Mouse (Mus musculus) cerebellum, postnatal 4 days (tissue): ENCODE data around the gene Hist1h2bk.

ENCODE experiments used
- DNase-seq, 2 experiments: peaks; one replicate each; pipeline ENCODE4 v3.0.0; 2022; ENCODE audit warnings: low spot score in 2 of 2, mixed read lengths in 1 of 2

The Hist1h2bk gene

GRCm38 (mm10) chr13:22014411-22014845, 21.2 kb upstream of the Hist1h2bk start:
- DNase-seq, result no peak

DNA sequence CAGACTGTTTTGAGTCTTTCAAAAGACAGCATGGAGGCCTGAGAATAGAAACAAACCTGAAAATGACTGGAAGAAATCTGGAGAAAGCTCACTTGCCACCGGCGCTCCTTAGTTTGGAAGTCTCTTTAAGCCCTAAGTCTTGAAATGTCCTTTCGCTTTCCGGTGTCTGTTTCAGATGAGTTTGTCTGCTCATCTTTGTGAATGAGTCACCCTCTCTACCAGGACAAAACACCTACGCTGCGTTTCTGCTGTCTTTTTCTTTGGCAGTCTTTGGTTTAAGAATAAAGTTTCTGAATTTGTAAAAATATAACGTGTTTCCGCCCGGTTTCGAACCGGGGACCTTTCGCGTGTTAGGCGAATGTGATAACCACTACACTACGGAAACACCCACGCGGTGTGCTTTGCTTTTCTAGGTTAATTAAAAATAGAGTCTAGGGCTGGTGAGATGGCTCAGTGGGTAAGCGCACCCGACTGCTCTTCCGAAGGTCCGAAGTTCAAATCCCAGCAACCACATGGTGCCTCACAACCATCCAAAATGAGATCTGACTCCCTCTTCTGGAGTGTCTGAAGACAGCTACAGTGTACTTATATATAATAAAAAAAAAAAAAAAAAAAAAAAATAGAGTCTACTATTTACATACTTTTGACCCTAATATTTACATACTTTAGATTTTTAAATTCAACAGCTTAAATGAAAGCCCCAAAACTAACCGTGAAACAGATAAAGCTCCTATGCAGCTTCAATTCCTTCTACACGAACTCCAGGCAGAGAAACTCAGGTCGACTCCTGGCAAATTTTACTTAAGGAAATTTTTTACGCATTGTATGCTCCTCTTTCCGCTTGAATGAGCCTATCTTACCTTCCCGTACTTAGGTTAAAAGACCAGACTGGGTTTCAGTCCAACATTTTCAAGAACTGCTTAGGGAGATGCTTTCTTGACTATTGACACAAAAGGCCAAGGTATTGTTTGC, 19.9 kb upstream of the Hist1h2bk start:
- DNase-seq, result peak in 1 of 2 experiments; percentile 62

DNA sequence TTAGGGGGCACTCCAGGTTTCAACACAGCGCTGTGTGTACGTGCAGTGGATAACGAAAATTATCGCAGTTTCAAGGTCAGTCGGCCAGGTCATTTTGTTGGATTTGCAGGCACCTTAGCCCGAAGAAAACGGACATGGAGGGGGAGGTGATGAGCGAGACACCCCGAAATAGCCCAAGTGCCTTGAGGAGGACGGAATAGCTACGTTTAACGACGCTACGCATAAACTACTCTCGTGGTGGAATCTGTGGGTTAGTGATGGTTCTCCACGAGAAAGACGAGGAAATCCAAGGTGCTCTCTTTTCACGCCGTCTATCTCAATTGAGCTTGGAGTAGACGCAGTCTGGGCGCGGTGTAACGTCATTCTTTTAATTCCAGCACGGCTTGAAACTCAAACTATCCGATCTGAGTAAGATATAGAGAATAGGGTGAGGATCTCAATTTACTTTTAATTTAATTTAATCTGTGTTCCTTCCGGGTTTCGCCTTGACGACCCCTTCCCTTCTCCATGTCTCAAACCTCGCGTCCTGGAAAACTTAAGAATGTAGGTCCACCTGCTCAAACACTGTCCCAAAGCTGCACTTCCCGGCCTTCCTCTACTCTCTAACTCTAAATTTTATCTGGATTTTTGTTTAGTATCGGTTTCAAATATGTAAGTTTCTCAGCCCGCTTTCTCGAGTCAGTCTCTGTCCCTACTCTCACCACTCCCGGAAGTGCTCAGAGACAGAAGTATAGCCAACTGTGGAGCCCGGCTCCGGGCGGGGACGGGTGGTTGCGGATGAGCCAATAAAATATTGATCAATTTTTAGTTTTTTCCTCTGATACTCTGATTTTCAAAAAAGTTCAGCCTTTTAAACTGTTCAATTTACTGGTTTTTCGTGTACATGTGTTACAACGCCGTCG, 15.5 kb upstream of the Hist1h2bk start:
- DNase-seq, result no peak

- peak in 1 of 2 experiments; percentile 67 for DNase-seq
Observed at GRCm38 (mm10) chr13:22020901-22021339, 14.8 kb upstream of the Hist1h2bk start.

GRCm38 (mm10) chr13:22021581-22021980, 14.1 kb upstream of the Hist1h2bk start:
- DNase-seq, result no peak

GRCm38 (mm10) chr13:22022241-22022640, 13.4 kb upstream of the Hist1h2bk start:
- peak in 1 of 2 experiments; percentile 77 for DNase-seq

GRCm38 (mm10) chr13:22026058-22027031, 9.3 kb upstream of the Hist1h2bk start:
- peak; percentile 80 to 89 for DNase-seq

DNA sequence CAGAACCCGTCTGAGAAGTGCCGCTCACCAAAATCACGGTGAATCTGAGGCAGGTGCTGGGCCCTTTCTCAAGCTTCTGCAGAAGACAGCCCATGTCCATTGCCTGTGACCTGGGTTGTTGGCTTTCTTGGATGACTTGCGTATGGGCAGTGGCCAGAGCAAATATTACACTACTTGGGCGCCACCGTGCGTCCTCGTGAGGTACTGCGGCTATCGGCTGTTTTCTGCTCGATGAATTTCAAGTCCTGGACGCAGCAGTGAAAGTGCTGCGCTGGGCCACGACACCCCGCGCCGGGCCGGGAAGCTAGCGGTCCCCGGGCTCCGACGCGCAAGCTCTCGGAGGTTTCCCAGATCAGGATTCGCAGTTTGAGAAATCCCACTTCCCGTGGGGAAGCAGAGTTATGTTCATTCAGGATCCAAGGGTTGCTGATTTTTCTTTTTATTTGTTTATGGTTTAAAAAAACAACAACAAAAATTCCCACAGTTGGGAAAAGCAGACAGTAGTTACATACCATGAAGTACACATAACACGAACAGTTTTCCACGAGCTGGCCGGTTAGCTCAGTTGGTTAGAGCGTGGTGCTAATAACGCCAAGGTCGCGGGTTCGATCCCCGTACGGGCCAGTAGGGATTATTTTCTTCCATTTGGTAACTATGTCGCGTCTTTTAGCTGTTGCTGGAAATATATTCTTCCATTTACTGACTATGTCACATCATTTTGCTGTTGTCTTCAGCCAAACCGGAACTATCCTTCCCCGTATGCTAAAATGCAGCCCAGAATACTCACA, 6.8 kb upstream of the Hist1h2bk start:
- DNase-seq, result peak; percentile 98

DNA sequence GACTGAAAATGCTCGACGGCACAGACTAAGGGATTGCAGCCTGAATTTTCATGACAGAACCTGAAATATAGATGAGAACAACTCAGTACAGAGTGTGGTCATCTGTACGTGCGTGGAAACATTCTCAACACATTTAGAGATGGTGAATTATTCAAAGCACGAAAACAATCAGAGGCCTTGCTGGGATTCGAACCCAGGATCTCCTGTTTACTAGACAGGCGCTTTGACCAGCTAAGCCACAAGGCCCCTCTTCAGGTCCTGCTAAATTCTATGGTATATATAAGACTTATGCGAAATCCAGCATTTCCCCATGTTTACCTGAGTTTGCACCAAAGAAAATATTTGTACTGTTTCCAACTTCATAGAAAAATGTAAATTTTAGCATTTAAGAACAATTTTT, 5.7 kb upstream of the Hist1h2bk start:
- DNase-seq, result no peak

GRCm38 (mm10) chr13:22030493-22030892, 5.2 kb upstream of the Hist1h2bk start:
- no peak for DNase-seq

GRCm38 (mm10) chr13:22033741-22034442, 1.8 kb upstream of the Hist1h2bk start:
- no peak for DNase-seq

DNA sequence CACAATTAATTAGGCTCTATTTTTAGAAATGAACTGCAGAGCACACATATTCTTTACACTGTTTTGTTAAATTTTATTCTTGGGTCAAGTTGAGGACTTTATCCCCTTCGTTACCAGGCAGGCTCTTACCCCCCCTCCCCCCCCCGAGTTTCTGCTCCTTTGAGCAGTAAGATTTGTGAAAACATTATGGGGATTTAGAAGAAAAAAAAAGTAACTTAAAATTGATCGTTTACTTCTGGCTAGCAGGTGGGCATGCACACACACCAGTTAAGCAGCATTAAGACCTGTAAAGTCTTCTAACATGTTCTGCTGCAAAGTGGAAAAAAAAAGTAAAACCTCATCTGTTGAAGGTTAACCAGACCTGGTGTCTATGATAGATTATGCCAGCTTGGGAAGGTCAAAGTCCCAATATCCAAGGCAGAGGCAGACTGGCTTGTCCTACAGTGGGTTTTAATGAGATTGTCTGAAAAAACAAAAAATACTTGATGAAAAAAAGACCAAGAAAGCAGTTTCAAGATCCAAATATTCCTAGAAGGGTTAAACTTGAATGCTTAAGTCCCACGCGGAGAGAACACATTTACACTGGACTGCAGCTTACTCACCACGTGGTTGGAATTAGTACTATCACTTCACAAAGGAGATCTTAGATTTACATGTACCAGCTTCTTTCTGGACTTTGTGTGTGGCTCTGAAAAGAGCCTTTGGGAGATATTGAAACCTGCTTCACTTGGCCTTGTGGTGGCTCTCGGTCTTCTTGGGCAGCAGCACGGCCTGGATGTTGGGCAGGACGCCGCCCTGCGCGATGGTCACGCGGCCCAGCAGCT, 1.0 kb upstream of the Hist1h2bk start:
- no peak for DNase-seq

- no peak for DNase-seq
Observed at GRCm38 (mm10) chr13:22036149-22036956, 683 bp downstream of the Hist1h2bk start.

DNA sequence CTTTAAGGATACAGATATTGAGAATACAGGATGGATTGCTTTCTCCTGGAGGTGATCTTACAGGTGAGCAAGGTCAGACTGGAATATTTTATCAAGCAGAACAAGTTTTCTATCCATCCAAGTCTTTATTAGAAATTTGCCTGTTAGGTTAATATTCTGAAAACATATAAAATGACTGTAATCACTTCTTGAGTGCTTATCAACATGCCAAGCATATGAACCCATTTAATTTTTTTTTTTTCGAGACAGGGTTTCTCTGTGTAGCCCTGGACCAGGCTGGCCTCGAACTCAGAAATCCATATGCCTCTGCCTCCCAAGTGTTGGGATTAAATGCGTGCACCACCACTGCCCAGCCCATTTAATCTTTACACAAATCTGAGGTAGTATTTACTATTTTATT, 1.3 kb downstream of the Hist1h2bk start:
- DNase-seq, result no peak

- DNase-seq, result no peak
Observed at GRCm38 (mm10) chr13:22037415-22037814, 1.7 kb downstream of the Hist1h2bk start.

- DNase-seq, result no peak
Observed at GRCm38 (mm10) chr13:22039364-22039763, 3.7 kb downstream of the Hist1h2bk start.

DNA sequence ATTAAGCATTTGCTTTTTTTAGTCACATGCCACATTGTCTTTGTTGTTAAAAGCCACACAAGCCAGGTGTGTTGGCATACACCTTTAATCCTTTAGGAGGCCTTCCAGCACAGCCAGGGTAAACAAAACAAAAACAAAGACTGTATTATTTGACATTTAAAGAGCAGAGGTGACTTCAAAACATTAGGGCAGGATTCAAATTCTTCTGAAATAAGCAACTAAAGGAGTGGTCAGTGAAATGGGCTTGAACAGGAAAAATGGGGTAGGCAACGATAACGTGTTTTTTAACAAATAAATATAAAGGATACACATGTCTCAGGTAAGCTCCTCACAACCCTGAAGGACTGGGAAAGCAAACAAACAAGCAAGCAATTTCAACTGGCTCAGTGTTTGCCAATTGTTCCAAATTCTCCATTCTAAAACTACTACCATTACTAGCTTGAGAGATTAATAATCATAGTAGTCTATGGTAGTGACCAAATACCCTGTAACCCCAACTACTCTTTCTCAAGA, 4.3 kb downstream of the Hist1h2bk start:
- DNase-seq, result no peak
